Mouse (Mus musculus) CD4-positive, CD25-positive, alpha-beta regulatory T cell (primary cell): Measurements from ENCODE around the gene Drg1. TPM values are rescaled to one million over a fixed set of nuclear protein-coding genes. Genes with fewer than 3 reads are reported as not detected.

Experiments used
- polyA plus RNA-seq: library from polyadenylated mRNA; unstranded; fragments of 100-300 nt; shearing (Covaris generic); gene quantifications from one replicate; pipeline ENCODE4 v1.2.1, GENCODE M21; 2017

The Drg1 gene
- 187 TPM for polyA plus RNA-seq

GRCm38 (mm10) chr11:3266079-3266685 is at the start of gene Drg1:
Drg1 (minus strand) TSS chr11:3266415.

GRCm38 (mm10) chr11:3288521-3289301 is 22.5 kb upstream of the Drg1 start, which contains the start of gene Patz1:
Patz1 (plus strand) TSS chr11:3288874.

GRCm38 (mm10) chr11:3202231-3202701 is 63.9 kb downstream of the Drg1 start, which contains the start of gene Eif4enif1:
Eif4enif1 (plus strand) TSS chr11:3202392.

GRCm38 (mm10) chr11:3193363-3193762 is 72.9 kb downstream of the Drg1 start, which contains the start of gene Sfi1:
Sfi1 (minus strand) TSS chr11:3193463.

Other genes starting within 250 kb of the Drg1 start
- 46.2 TPM for gene Sfi1, start 73.0 kb downstream of the Drg1 start, polyA plus RNA-seq
- 48.8 TPM for gene Eif4enif1, start 64.0 kb downstream of the Drg1 start, polyA plus RNA-seq
- gene Patz1, start 22.5 kb upstream of the Drg1 start, polyA plus RNA-seq, result 48.2 TPM
- 167 TPM for gene Pik3ip1, start 64.0 kb upstream of the Drg1 start, polyA plus RNA-seq
- 102 TPM for gene Limk2, start 142.8 kb upstream of the Drg1 start, polyA plus RNA-seq
- 23.6 TPM for gene Rnf185, start 185.9 kb upstream of the Drg1 start, polyA plus RNA-seq
- 0.26 TPM for gene Pla2g3, start 221.9 kb upstream of the Drg1 start, polyA plus RNA-seq
- not detected for gene Inpp5j, start 238.4 kb upstream of the Drg1 start, polyA plus RNA-seq
- gene Selenom, start 248.3 kb upstream of the Drg1 start, polyA plus RNA-seq, result 2.5 TPM